Mouse (Mus musculus): ENCODE data around the gene Gm3250. TPM values are rescaled to one million over a fixed set of nuclear protein-coding genes. Genes with fewer than 3 reads are reported as not detected.
"Not testable (repeated sequence)": the region's sequence is repeated elsewhere in the genome, so short reads cannot be mapped to it uniquely, and the experiment has no call there.

The Gm3250 gene
- not detected in 2 replicates for polyA plus RNA-seq (2014; fragmentation: Nextera tagmentation; extraction: Ambion mirVana)

- not testable (repeated sequence) for H3K27me3 ChIP-seq (ENCODE audit: control insufficient read depth, insufficient read depth, low read length); ATAC-seq (ENCODE audit: low FRiP score); H3K9me3 ChIP-seq (ENCODE audit: control insufficient read depth, low read length); H3K4me1 ChIP-seq (replicated peaks; ENCODE audit: control insufficient read depth, insufficient read depth, low read length); H3K27ac ChIP-seq (ENCODE audit: low read depth, low read length); DNase-seq (ENCODE audit: low spot score); H3K36me3 ChIP-seq (ENCODE audit: control insufficient read depth, insufficient read depth, low read length); H3K4me2 ChIP-seq (replicated peaks; ENCODE audit: low read depth, low read length); H3K9ac ChIP-seq (ENCODE audit: low read depth, low read length); H3K4me3 ChIP-seq (ENCODE audit: low read depth, low read length)
- 57% methylated on average over 1 of the region's 1 CpGs for WGBS
Observed at GRCm38 (mm10) chr10:77782442-77782841, at the start of gene Gm3250. Gene Gm3250, minus strand, starts transcription at chr10:77782542.

GRCm38 (mm10) chr10:77826951-77827350 is 44.6 kb upstream of the Gm3250 start, which contains the start of gene Krtap10-4:
Gene Krtap10-4, minus strand, starts transcription at chr10:77827095.
- Histone ChIP-seq H3K36me3 (ENCODE audit: control insufficient read depth, insufficient read depth, low read length) (no peaks in the 10 kb centered on the region), H3K4me3 (ENCODE audit: low read depth, low read length) (no peak within 1 kb of the TSS), H3K4me2 (replicated peaks; ENCODE audit: low read depth, low read length) (no peak within 1 kb of the TSS), H3K4me1 (replicated peaks; ENCODE audit: control insufficient read depth, insufficient read depth, low read length) (no peaks in the 10 kb centered on the region), H3K9ac (ENCODE audit: low read depth, low read length) (no peak within 1 kb of the TSS), H3K27ac (ENCODE audit: low read depth, low read length) (no peak within 1 kb of the TSS), H3K9me3 (ENCODE audit: control insufficient read depth, low read length) (no peaks in the 10 kb centered on the region), H3K27me3 (ENCODE audit: control insufficient read depth, insufficient read depth, low read length) (no peaks in the 10 kb centered on the region)
- WGBS, result 74% methylated on average over 6 of the region's 6 CpGs
- DNase-seq (ENCODE audit: low spot score), result no peak
- ATAC-seq (ENCODE audit: low FRiP score), result no peak

GRCm38 (mm10) chr10:77819203-77819602 is 36.9 kb upstream of the Gm3250 start:
- no peak overlapping the region for H3K4me3 ChIP-seq (ENCODE audit: low read depth, low read length)
- ATAC-seq (ENCODE audit: low FRiP score) (no peak), DNase-seq (ENCODE audit: low spot score) (no peak)
- no peaks in the 10 kb centered on the region for H3K4me1 ChIP-seq (replicated peaks; ENCODE audit: control insufficient read depth, insufficient read depth, low read length)
- H3K9ac ChIP-seq (ENCODE audit: low read depth, low read length), result no peak overlapping the region
- 43% methylated on average over 4 of the region's 4 CpGs for WGBS
- H3K27ac ChIP-seq (ENCODE audit: low read depth, low read length), result no peak overlapping the region
- no peaks in the 10 kb centered on the region for H3K27me3 ChIP-seq (ENCODE audit: control insufficient read depth, insufficient read depth, low read length)
- no peak overlapping the region for H3K4me2 ChIP-seq (replicated peaks; ENCODE audit: low read depth, low read length)
- H3K36me3 ChIP-seq (ENCODE audit: control insufficient read depth, insufficient read depth, low read length), result no peaks in the 10 kb centered on the region
- H3K9me3 ChIP-seq (ENCODE audit: control insufficient read depth, low read length), result no peaks in the 10 kb centered on the region

- Histone ChIP-seq H3K27ac (ENCODE audit: low read depth, low read length) (no peak overlapping the region), H3K27me3 (ENCODE audit: control insufficient read depth, insufficient read depth, low read length) (no peaks in the 10 kb centered on the region), H3K36me3 (ENCODE audit: control insufficient read depth, insufficient read depth, low read length) (no peaks in the 10 kb centered on the region), H3K9ac (ENCODE audit: low read depth, low read length) (no peak overlapping the region), H3K4me1 (replicated peaks; ENCODE audit: control insufficient read depth, insufficient read depth, low read length) (no peaks in the 10 kb centered on the region), H3K9me3 (ENCODE audit: control insufficient read depth, low read length) (no peaks in the 10 kb centered on the region), H3K4me3 (ENCODE audit: low read depth, low read length) (no peak overlapping the region), H3K4me2 (replicated peaks; ENCODE audit: low read depth, low read length) (no peak overlapping the region)
- 96% methylated on average over 4 of the region's 4 CpGs for WGBS
- ATAC-seq (ENCODE audit: low FRiP score) (no peak), DNase-seq (ENCODE audit: low spot score) (no peak)
Observed at GRCm38 (mm10) chr10:77818523-77818922, 36.2 kb upstream of the Gm3250 start.

GRCm38 (mm10) chr10:77815514-77815913 is 33.2 kb upstream of the Gm3250 start:
- H3K4me1 ChIP-seq (replicated peaks; ENCODE audit: control insufficient read depth, insufficient read depth, low read length), result no peaks in the 10 kb centered on the region
- H3K27ac ChIP-seq (ENCODE audit: low read depth, low read length), result no peak overlapping the region
- ATAC-seq (ENCODE audit: low FRiP score), result no peak
- peak; percentile 58 for DNase-seq (ENCODE audit: low spot score)
- H3K4me2 ChIP-seq (replicated peaks; ENCODE audit: low read depth, low read length), result no peak overlapping the region
- no peak overlapping the region for H3K4me3 ChIP-seq (ENCODE audit: low read depth, low read length)
- no peak overlapping the region for H3K9ac ChIP-seq (ENCODE audit: low read depth, low read length)
- no peaks in the 10 kb centered on the region for H3K27me3 ChIP-seq (ENCODE audit: control insufficient read depth, insufficient read depth, low read length)
- no peaks in the 10 kb centered on the region for H3K9me3 ChIP-seq (ENCODE audit: control insufficient read depth, low read length)
- WGBS, result 26% methylated on average over 5 of the region's 5 CpGs
- H3K36me3 ChIP-seq (ENCODE audit: control insufficient read depth, insufficient read depth, low read length), result no peaks in the 10 kb centered on the region

- Histone ChIP-seq H3K4me1 (replicated peaks; ENCODE audit: control insufficient read depth, insufficient read depth, low read length) (no peaks in the 10 kb centered on the region), H3K27ac (ENCODE audit: low read depth, low read length) (no peak within 1 kb of the TSS), H3K4me2 (replicated peaks; ENCODE audit: low read depth, low read length) (no peak within 1 kb of the TSS), H3K4me3 (ENCODE audit: low read depth, low read length) (no peak within 1 kb of the TSS), H3K9me3 (ENCODE audit: control insufficient read depth, low read length) (no peaks in the 10 kb centered on the region), H3K27me3 (ENCODE audit: control insufficient read depth, insufficient read depth, low read length) (no peaks in the 10 kb centered on the region), H3K36me3 (ENCODE audit: control insufficient read depth, insufficient read depth, low read length) (no peaks in the 10 kb centered on the region), H3K9ac (ENCODE audit: low read depth, low read length) (no peak within 1 kb of the TSS)
- no peak for ATAC-seq (ENCODE audit: low FRiP score)
- 37% methylated on average over 4 of the region's 4 CpGs for WGBS
- no peak for DNase-seq (ENCODE audit: low spot score)
Observed at GRCm38 (mm10) chr10:77814382-77814781, 32.0 kb upstream of the Gm3250 start, which contains the start of gene Gm2696. Gene Gm2696, plus strand, starts transcription at chr10:77814682.

- H3K27ac ChIP-seq (ENCODE audit: low read depth, low read length), result no peak within 1 kb of the TSS
- H3K36me3 ChIP-seq (ENCODE audit: control insufficient read depth, insufficient read depth, low read length), result no peaks in the 10 kb centered on the region
- H3K9me3 ChIP-seq (ENCODE audit: control insufficient read depth, low read length), result no peaks in the 10 kb centered on the region
- ATAC-seq (ENCODE audit: low FRiP score), result no peak
- DNase-seq (ENCODE audit: low spot score), result no peak
- WGBS, result 77% methylated on average over 5 of the region's 5 CpGs
- no peak within 1 kb of the TSS for H3K9ac ChIP-seq (ENCODE audit: low read depth, low read length)
- H3K27me3 ChIP-seq (ENCODE audit: control insufficient read depth, insufficient read depth, low read length), result no peaks in the 10 kb centered on the region
- H3K4me1 ChIP-seq (replicated peaks; ENCODE audit: control insufficient read depth, insufficient read depth, low read length), result no peaks in the 10 kb centered on the region
- H3K4me3 ChIP-seq (ENCODE audit: low read depth, low read length), result no peak within 1 kb of the TSS
- no peak within 1 kb of the TSS for H3K4me2 ChIP-seq (replicated peaks; ENCODE audit: low read depth, low read length)
Observed at GRCm38 (mm10) chr10:77811743-77812142, 29.4 kb upstream of the Gm3250 start, which contains the start of gene Gm9507. Gene Gm9507, minus strand, starts transcription at chr10:77811843.

- no peaks in the 10 kb centered on the region for H3K36me3 ChIP-seq (ENCODE audit: control insufficient read depth, insufficient read depth, low read length)
- ATAC-seq (ENCODE audit: low FRiP score) (no peak), DNase-seq (ENCODE audit: low spot score) (no peak)
- H3K4me1 ChIP-seq (replicated peaks; ENCODE audit: control insufficient read depth, insufficient read depth, low read length), result no peaks in the 10 kb centered on the region
- H3K4me2 ChIP-seq (replicated peaks; ENCODE audit: low read depth, low read length), result no peak overlapping the region
- no peak overlapping the region for H3K9ac ChIP-seq (ENCODE audit: low read depth, low read length)
- 89% methylated on average over 3 of the region's 3 CpGs for WGBS
- H3K27ac ChIP-seq (ENCODE audit: low read depth, low read length), result no peak overlapping the region
- H3K4me3 ChIP-seq (ENCODE audit: low read depth, low read length), result no peak overlapping the region
- no peaks in the 10 kb centered on the region for H3K27me3 ChIP-seq (ENCODE audit: control insufficient read depth, insufficient read depth, low read length)
- H3K9me3 ChIP-seq (ENCODE audit: control insufficient read depth, low read length), result no peaks in the 10 kb centered on the region
Observed at GRCm38 (mm10) chr10:77804095-77804494, 21.8 kb upstream of the Gm3250 start.

GRCm38 (mm10) chr10:77798921-77799508 is 16.7 kb upstream of the Gm3250 start, which contains the start of gene Gm19668:
Gene Gm19668, minus strand, starts transcription at chr10:77799133.
- Histone ChIP-seq H3K9me3 (ENCODE audit: control insufficient read depth, low read length) (no peaks in the 10 kb centered on the region), H3K27ac (ENCODE audit: low read depth, low read length) (0 out of 2 replicates have a peak within 1 kb of the TSS, but pooled peaks have one; percentile 9), H3K4me2 (replicated peaks; ENCODE audit: low read depth, low read length) (no peak within 1 kb of the TSS), H3K4me3 (ENCODE audit: low read depth, low read length) (no peak within 1 kb of the TSS), H3K4me1 (replicated peaks; ENCODE audit: control insufficient read depth, insufficient read depth, low read length) (no peaks in the 10 kb centered on the region), H3K9ac (ENCODE audit: low read depth, low read length) (no peak within 1 kb of the TSS), H3K27me3 (ENCODE audit: control insufficient read depth, insufficient read depth, low read length) (no peaks in the 10 kb centered on the region), H3K36me3 (ENCODE audit: control insufficient read depth, insufficient read depth, low read length) (no peaks in the 10 kb centered on the region)
- WGBS, result 56% methylated on average over 8 of the region's 8 CpGs
- DNase-seq (ENCODE audit: low spot score), result no peak
- no peak for ATAC-seq (ENCODE audit: low FRiP score)
